Mouse (Mus musculus): ENCODE data around the gene Actn4. TPM values are rescaled to one million over a fixed set of nuclear protein-coding genes. Genes with fewer than 3 reads are reported as not detected.
"Not testable (repeated sequence)": the region's sequence is repeated elsewhere in the genome, so short reads cannot be mapped to it uniquely, and the experiment has no call there.

The Actn4 gene
- polyA plus RNA-seq, 1 experiment from 2014 or later = 141 TPM

GRCm38 (mm10) chr7:28893643-28894265 is 68.4 kb downstream of the Actn4 start:
- ATAC-seq (ENCODE audit: low FRiP score) (peak; percentile 68), DNase-seq (ENCODE audit: low spot score, missing footprints) (no peak)
- H3K36me3 ChIP-seq (ENCODE audit: control insufficient read depth, insufficient read depth, low read length) = peaks cover 56% of the 10 kb centered on the region
- H3K27ac ChIP-seq (ENCODE audit: low read depth, low read length) = no peak overlapping the region
- 62% methylated on average over 7 of the region's 7 CpGs for WGBS
- peaks cover 9% of the 10 kb centered on the region for H3K27me3 ChIP-seq (ENCODE audit: control insufficient read depth, insufficient read depth, low read length)
- H3K9me3 ChIP-seq (ENCODE audit: control insufficient read depth, low read length) = no peaks in the 10 kb centered on the region
- no peak overlapping the region for H3K4me3 ChIP-seq (ENCODE audit: low read depth, low read length)
- no peaks in the 10 kb centered on the region for H3K4me1 ChIP-seq (ENCODE audit: control insufficient read depth, insufficient read depth, low read length)
- no peak overlapping the region for H3K4me2 ChIP-seq
- H3K9ac ChIP-seq (ENCODE audit: low read length) = no peak overlapping the region

GRCm38 (mm10) chr7:28892601-28893000 is 69.5 kb downstream of the Actn4 start:
- DNase-seq (ENCODE audit: low spot score, missing footprints) = no peak
- Histone ChIP-seq H3K4me2 (no peak overlapping the region), H3K27ac (ENCODE audit: low read depth, low read length) (no peak overlapping the region), H3K9me3 (ENCODE audit: control insufficient read depth, low read length) (no peaks in the 10 kb centered on the region), H3K27me3 (ENCODE audit: control insufficient read depth, insufficient read depth, low read length) (peaks cover 20% of the 10 kb centered on the region), H3K4me3 (ENCODE audit: low read depth, low read length) (no peak overlapping the region), H3K36me3 (ENCODE audit: control insufficient read depth, insufficient read depth, low read length) (peaks cover 46% of the 10 kb centered on the region), H3K9ac (ENCODE audit: low read length) (no peak overlapping the region), H3K4me1 (ENCODE audit: control insufficient read depth, insufficient read depth, low read length) (peaks cover 2% of the 10 kb centered on the region; the same call in 1 of the 2 replicates)
- no peak for ATAC-seq (ENCODE audit: low FRiP score)
- WGBS = 95% methylated on average over 17 of the region's 17 CpGs

- 2% methylated on average over 27 of the region's 27 CpGs for WGBS
- Histone ChIP-seq H3K36me3 (ENCODE audit: control insufficient read depth, insufficient read depth, low read length) (peaks cover 16% of the 10 kb centered on the region), H3K9ac (ENCODE audit: low read length) (0 out of 2 replicates have a peak overlapping the region, but pooled peaks have one; percentile 20), H3K27me3 (ENCODE audit: control insufficient read depth, insufficient read depth, low read length) (peaks cover 22% of the 10 kb centered on the region), H3K4me1 (ENCODE audit: control insufficient read depth, insufficient read depth, low read length) (peaks cover 2% of the 10 kb centered on the region; the same call in 1 of the 2 replicates), H3K9me3 (ENCODE audit: control insufficient read depth, low read length) (no peaks in the 10 kb centered on the region), H3K4me2 (peak overlapping the region; percentile 40), H3K27ac (ENCODE audit: low read depth, low read length) (no peak overlapping the region), H3K4me3 (ENCODE audit: low read depth, low read length) (peak overlapping the region; percentile 22)
- DNase-seq (ENCODE audit: low spot score, missing footprints) = no peak
- peak; percentile 44; the same call in 1 of the 2 replicates for ATAC-seq (ENCODE audit: low FRiP score)
These were observed 73.4 kb downstream of the Actn4 start for GRCm38 (mm10) chr7:28888701-28889161.

GRCm38 (mm10) chr7:28886486-28886885 is 75.7 kb downstream of the Actn4 start:
- Histone ChIP-seq H3K4me2 (no peak overlapping the region), H3K9ac (ENCODE audit: low read length) (no peak overlapping the region), H3K4me3 (ENCODE audit: low read depth, low read length) (no peak overlapping the region), H3K27ac (ENCODE audit: low read depth, low read length) (no peak overlapping the region), H3K27me3 (ENCODE audit: control insufficient read depth, insufficient read depth, low read length) (peaks cover 22% of the 10 kb centered on the region), H3K36me3 (ENCODE audit: control insufficient read depth, insufficient read depth, low read length) (peaks cover 1% of the 10 kb centered on the region; the same call in 1 of the 2 replicates), H3K4me1 (ENCODE audit: control insufficient read depth, insufficient read depth, low read length) (peaks cover 2% of the 10 kb centered on the region; the same call in 1 of the 2 replicates), H3K9me3 (ENCODE audit: control insufficient read depth, low read length) (no peaks in the 10 kb centered on the region)
- DNase-seq (ENCODE audit: low spot score, missing footprints) = no peak
- whole genome bisulfite sequencing = 30% methylated on average over 14 of the region's 14 CpGs
- ATAC-seq (ENCODE audit: low FRiP score) = no peak

- WGBS = 87% methylated on average over 4 of the region's 4 CpGs
- H3K4me1 ChIP-seq (ENCODE audit: control insufficient read depth, insufficient read depth, low read length); DNase-seq (ENCODE audit: low spot score, missing footprints); H3K4me3 ChIP-seq (ENCODE audit: low read depth, low read length); H3K9me3 ChIP-seq (ENCODE audit: control insufficient read depth, low read length); H3K4me2 ChIP-seq; H3K36me3 ChIP-seq (ENCODE audit: control insufficient read depth, insufficient read depth, low read length); H3K9ac ChIP-seq (ENCODE audit: low read length); ATAC-seq (ENCODE audit: low FRiP score); H3K27ac ChIP-seq (ENCODE audit: low read depth, low read length): not testable (repeated sequence)
- H3K27me3 ChIP-seq (ENCODE audit: control insufficient read depth, insufficient read depth, low read length) = peaks cover 13% of the 10 kb centered on the region
These were observed 78.4 kb downstream of the Actn4 start for GRCm38 (mm10) chr7:28883704-28884103.

GRCm38 (mm10) chr7:28883039-28883438 is 79.1 kb downstream of the Actn4 start:
- ATAC-seq (ENCODE audit: low FRiP score) (no peak), DNase-seq (ENCODE audit: low spot score, missing footprints) (no peak)
- peaks cover 6% of the 10 kb centered on the region for H3K27me3 ChIP-seq (ENCODE audit: control insufficient read depth, insufficient read depth, low read length)
- H3K4me2 ChIP-seq = no peak overlapping the region
- H3K9me3 ChIP-seq (ENCODE audit: control insufficient read depth, low read length) = no peaks in the 10 kb centered on the region
- 80% methylated on average over 11 of the region's 11 CpGs for WGBS
- H3K9ac ChIP-seq (ENCODE audit: low read length) = no peak overlapping the region
- no peaks in the 10 kb centered on the region for H3K36me3 ChIP-seq (ENCODE audit: control insufficient read depth, insufficient read depth, low read length)
- no peak overlapping the region for H3K4me3 ChIP-seq (ENCODE audit: low read depth, low read length)
- no peak overlapping the region for H3K27ac ChIP-seq (ENCODE audit: low read depth, low read length)
- no peaks in the 10 kb centered on the region for H3K4me1 ChIP-seq (ENCODE audit: control insufficient read depth, insufficient read depth, low read length)

- Histone ChIP-seq H3K36me3 (ENCODE audit: control insufficient read depth, insufficient read depth, low read length) (no peaks in the 10 kb centered on the region), H3K9me3 (ENCODE audit: control insufficient read depth, low read length) (no peaks in the 10 kb centered on the region), H3K4me3 (ENCODE audit: low read depth, low read length) (no peak within 1 kb of the TSS), H3K4me2 (no peak within 1 kb of the TSS), H3K4me1 (ENCODE audit: control insufficient read depth, insufficient read depth, low read length) (no peaks in the 10 kb centered on the region), H3K9ac (ENCODE audit: low read length) (no peak within 1 kb of the TSS), H3K27ac (ENCODE audit: low read depth, low read length) (no peak within 1 kb of the TSS), H3K27me3 (ENCODE audit: control insufficient read depth, insufficient read depth, low read length) (no peaks in the 10 kb centered on the region)
- WGBS = 49% methylated on average over 13 of the region's 13 CpGs
- DNase-seq (ENCODE audit: low spot score, missing footprints) (no peak), ATAC-seq (ENCODE audit: low FRiP score) (no peak)
These were observed 80.9 kb downstream of the Actn4 start, which contains the start of gene Capn12 for GRCm38 (mm10) chr7:28881199-28881598. Gene Capn12, plus strand, starts transcription at chr7:28881422.

- ATAC-seq (ENCODE audit: low FRiP score) (no peak), DNase-seq (ENCODE audit: low spot score, missing footprints) (no peak)
- WGBS = 79% methylated on average over 10 of the region's 10 CpGs
- no peaks in the 10 kb centered on the region for H3K4me1 ChIP-seq (ENCODE audit: control insufficient read depth, insufficient read depth, low read length)
- no peaks in the 10 kb centered on the region for H3K9me3 ChIP-seq (ENCODE audit: control insufficient read depth, low read length)
- H3K4me2 ChIP-seq = no peak overlapping the region
- H3K4me3 ChIP-seq (ENCODE audit: low read depth, low read length) = no peak overlapping the region
- no peaks in the 10 kb centered on the region for H3K36me3 ChIP-seq (ENCODE audit: control insufficient read depth, insufficient read depth, low read length)
- no peak overlapping the region for H3K27ac ChIP-seq (ENCODE audit: low read depth, low read length)
- no peak overlapping the region for H3K9ac ChIP-seq (ENCODE audit: low read length)
- no peaks in the 10 kb centered on the region for H3K27me3 ChIP-seq (ENCODE audit: control insufficient read depth, insufficient read depth, low read length)
These were observed 81.6 kb downstream of the Actn4 start for GRCm38 (mm10) chr7:28880554-28880953.

GRCm38 (mm10) chr7:28879606-28880005 is 82.5 kb downstream of the Actn4 start:
- DNase-seq (ENCODE audit: low spot score, missing footprints) = no peak
- H3K4me2 ChIP-seq = no peak overlapping the region
- H3K4me1 ChIP-seq (ENCODE audit: control insufficient read depth, insufficient read depth, low read length) = no peaks in the 10 kb centered on the region
- no peaks in the 10 kb centered on the region for H3K27me3 ChIP-seq (ENCODE audit: control insufficient read depth, insufficient read depth, low read length)
- H3K9ac ChIP-seq (ENCODE audit: low read length) = no peak overlapping the region
- 80% methylated on average over 7 of the region's 7 CpGs for WGBS
- H3K36me3 ChIP-seq (ENCODE audit: control insufficient read depth, insufficient read depth, low read length) = no peaks in the 10 kb centered on the region
- H3K27ac ChIP-seq (ENCODE audit: low read depth, low read length) = no peak overlapping the region
- no peak for ATAC-seq (ENCODE audit: low FRiP score)
- no peak overlapping the region for H3K4me3 ChIP-seq (ENCODE audit: low read depth, low read length)
- H3K9me3 ChIP-seq (ENCODE audit: control insufficient read depth, low read length) = no peaks in the 10 kb centered on the region
